Mouse (Mus musculus) intestine, embryonic 16.5 days (tissue): ENCODE results near the gene Med9. TPM values are rescaled to one million over a fixed set of nuclear protein-coding genes. Genes with fewer than 3 reads are reported as not detected.

Experiments
- ATAC-seq: fragments of 200-750 bp; cut with Nextera tagmentation; 2 replicates; pipeline ENCODE4 v1.8.0; 2017; ENCODE audit warnings: moderate TSS enrichment, moderate library complexity
- H3K27ac ChIP-seq: fragments of 300-500 bp; sonication (generic); 2 replicates; pipeline ENCODE4 v1.5.1; 2014; ENCODE audit warnings: mild to moderate bottlenecking, low read length
- H3K27me3 ChIP-seq: fragments of 300-500 bp; sonication (generic); replicated peaks from 2 replicates; pipeline ENCODE4 v1.6.1; 2014; ENCODE audit warnings: low read length, control low read depth, mixed read lengths; ENCODE audit not compliant: control insufficient read depth, insufficient read depth
- H3K36me3 ChIP-seq: fragments of 300-500 bp; sonication (generic); 2 replicates; pipeline ENCODE4 v1.6.1; 2014; ENCODE audit warnings: low read length, control low read depth; ENCODE audit not compliant: control insufficient read depth, insufficient read depth
- H3K4me1 ChIP-seq: fragments of 300-500 bp; sonication (generic); 2 replicates; pipeline ENCODE4 v1.6.1; 2014; ENCODE audit warnings: low read length, control low read depth, mixed read lengths; ENCODE audit not compliant: control insufficient read depth, insufficient read depth
- H3K4me2 ChIP-seq: fragments of 300-500 bp; sonication (generic); 2 replicates; pipeline ENCODE4 v1.6.1; 2014; ENCODE audit warnings: low read depth, low read length, control low read depth
- H3K4me3 ChIP-seq: fragments of 300-500 bp; sonication (generic); 2 replicates; pipeline ENCODE4 v1.5.1; 2014; ENCODE audit warnings: mild to moderate bottlenecking, low read length
- H3K9ac ChIP-seq: fragments of 300-500 bp; sonication (generic); 2 replicates; pipeline ENCODE4 v1.6.1; 2014; ENCODE audit warnings: low read depth, low read length
- H3K9me3 ChIP-seq: fragments of 300-500 bp; sonication (generic); 2 replicates; pipeline ENCODE4 v1.6.1; 2016; ENCODE audit warnings: low read length, control low read depth; ENCODE audit not compliant: control insufficient read depth
- WGBS: fragments of 180-500 bp; shearing (Covaris S2); extraction: QIAGEN DNeasy Blood & Tissue Kit; methylation state at CpG from one replicate; pipeline ENCODE4 v1.1.7; 2014; 5-methylcytosine and 5-hydroxymethylcytosine counted together
- polyA plus RNA-seq: library from polyadenylated mRNA; unstranded; fragments of >200 nt; fragmentation: Nextera tagmentation; extraction: Ambion mirVana; gene quantifications from 2 replicates; pipeline ENCODE4 v1.2.1, GENCODE M21; 2015

Gene Med9
- polyA plus RNA-seq, result 33.0 and 33.4 TPM in 2 replicates

GRCm38 (mm10) chr11:59947752-59948400 is at the start of gene Med9:
TSS of gene Med9 (plus strand) at chr11:59948206.
- Histone ChIP-seq H3K4me3 (peak within 1 kb of the TSS; percentile 75), H3K4me1 (peaks cover 10% of the 10 kb centered on the region; the same call in 1 of the 2 replicates), H3K9ac (peak within 1 kb of the TSS; percentile 90), H3K27me3 (no peaks in the 10 kb centered on the region), H3K36me3 (no peaks in the 10 kb centered on the region), H3K27ac (peak within 1 kb of the TSS; percentile 39), H3K4me2 (peak within 1 kb of the TSS; percentile 68), H3K9me3 (no peaks in the 10 kb centered on the region)
- WGBS, result under 1% methylated on average over 43 of the region's 43 CpGs
- ATAC-seq, result peak; percentile 98

- Histone ChIP-seq H3K4me1 (peaks cover 16% of the 10 kb centered on the region), H3K27ac (no peak overlapping the region), H3K36me3 (no peaks in the 10 kb centered on the region), H3K9ac (no peak overlapping the region), H3K4me3 (no peak overlapping the region), H3K4me2 (no peak overlapping the region), H3K27me3 (no peaks in the 10 kb centered on the region), H3K9me3 (no peaks in the 10 kb centered on the region)
- ATAC-seq, result no peak
- WGBS, result 58% methylated on average over 13 of the region's 13 CpGs
Measured at GRCm38 (mm10) chr11:59899711-59900685, 48.0 kb upstream of the Med9 start.

- H3K27me3 ChIP-seq, result no peaks in the 10 kb centered on the region
- no peak overlapping the region for H3K4me3 ChIP-seq
- ATAC-seq, result no peak
- H3K36me3 ChIP-seq, result no peaks in the 10 kb centered on the region
- peaks cover 16% of the 10 kb centered on the region for H3K4me1 ChIP-seq
- no peak overlapping the region for H3K27ac ChIP-seq
- H3K9me3 ChIP-seq, result no peaks in the 10 kb centered on the region
- no peak overlapping the region for H3K4me2 ChIP-seq
- no peak overlapping the region for H3K9ac ChIP-seq
- WGBS, result 76% methylated on average over 1 of the region's 1 CpGs
Measured at GRCm38 (mm10) chr11:59900995-59901394, 47.0 kb upstream of the Med9 start.

- ATAC-seq, result peak; percentile 66
- no peaks in the 10 kb centered on the region for H3K9me3 ChIP-seq
- H3K36me3 ChIP-seq, result no peaks in the 10 kb centered on the region
- no peaks in the 10 kb centered on the region for H3K27me3 ChIP-seq
- H3K27ac ChIP-seq, result peak overlapping the region; percentile 48; the same call in 1 of the 2 replicates
- peak overlapping the region; percentile 16; the same call in 1 of the 2 replicates for H3K9ac ChIP-seq
- peaks cover 16% of the 10 kb centered on the region for H3K4me1 ChIP-seq
- no peak overlapping the region for H3K4me3 ChIP-seq
- WGBS, result 58% methylated on average over 8 of the region's 8 CpGs
- H3K4me2 ChIP-seq, result no peak overlapping the region
Measured at GRCm38 (mm10) chr11:59902045-59902726, 45.8 kb upstream of the Med9 start.

- no peak overlapping the region for H3K4me2 ChIP-seq
- no peaks in the 10 kb centered on the region for H3K27me3 ChIP-seq
- no peak overlapping the region for H3K9ac ChIP-seq
- no peak overlapping the region for H3K27ac ChIP-seq
- 96% methylated on average over 6 of the region's 6 CpGs for WGBS
- no peak overlapping the region for H3K4me3 ChIP-seq
- no peaks in the 10 kb centered on the region for H3K9me3 ChIP-seq
- ATAC-seq, result no peak
- H3K4me1 ChIP-seq, result peaks cover 8% of the 10 kb centered on the region
- H3K36me3 ChIP-seq, result no peaks in the 10 kb centered on the region
Measured at GRCm38 (mm10) chr11:59906521-59907123, 41.4 kb upstream of the Med9 start.

GRCm38 (mm10) chr11:59908446-59908845 is 39.6 kb upstream of the Med9 start:
- no peak overlapping the region for H3K27ac ChIP-seq
- WGBS, result 52% methylated on average over 3 of the region's 3 CpGs
- no peak for ATAC-seq
- no peaks in the 10 kb centered on the region for H3K27me3 ChIP-seq
- no peaks in the 10 kb centered on the region for H3K36me3 ChIP-seq
- H3K4me1 ChIP-seq, result no peaks in the 10 kb centered on the region
- no peaks in the 10 kb centered on the region for H3K9me3 ChIP-seq
- no peak overlapping the region for H3K4me2 ChIP-seq
- H3K4me3 ChIP-seq, result no peak overlapping the region
- no peak overlapping the region for H3K9ac ChIP-seq

- H3K27me3 ChIP-seq, result no peaks in the 10 kb centered on the region
- H3K36me3 ChIP-seq, result no peaks in the 10 kb centered on the region
- no peak overlapping the region for H3K4me2 ChIP-seq
- no peaks in the 10 kb centered on the region for H3K4me1 ChIP-seq
- no peak overlapping the region for H3K4me3 ChIP-seq
- ATAC-seq, result no peak
- H3K9ac ChIP-seq, result no peak overlapping the region
- no peaks in the 10 kb centered on the region for H3K9me3 ChIP-seq
- no peak overlapping the region for H3K27ac ChIP-seq
Measured at GRCm38 (mm10) chr11:59910586-59910985, 37.4 kb upstream of the Med9 start.

GRCm38 (mm10) chr11:59911523-59911922 is 36.5 kb upstream of the Med9 start:
- H3K36me3 ChIP-seq, result no peaks in the 10 kb centered on the region
- H3K27me3 ChIP-seq, result no peaks in the 10 kb centered on the region
- ATAC-seq, result no peak
- no peak overlapping the region for H3K9ac ChIP-seq
- H3K27ac ChIP-seq, result no peak overlapping the region
- H3K4me3 ChIP-seq, result no peak overlapping the region
- no peak overlapping the region for H3K4me2 ChIP-seq
- no peaks in the 10 kb centered on the region for H3K4me1 ChIP-seq
- no peaks in the 10 kb centered on the region for H3K9me3 ChIP-seq
- WGBS, result 85% methylated on average over 1 of the region's 1 CpGs

GRCm38 (mm10) chr11:59913702-59914101 is 34.3 kb upstream of the Med9 start:
- Histone ChIP-seq H3K4me1 (no peaks in the 10 kb centered on the region), H3K27ac (no peak overlapping the region), H3K4me3 (no peak overlapping the region), H3K27me3 (no peaks in the 10 kb centered on the region), H3K4me2 (no peak overlapping the region), H3K9ac (no peak overlapping the region), H3K36me3 (no peaks in the 10 kb centered on the region), H3K9me3 (no peaks in the 10 kb centered on the region)
- 74% methylated on average over 4 of the region's 4 CpGs for WGBS
- no peak for ATAC-seq
